Mouse (Mus musculus): ENCODE measurements around the gene Naa16.

- TF ChIP-seq MYOG (IDR thresholded peaks at IDR 0.05; ENCODE audit: control insufficient read depth in 1 of 3, insufficient read depth in 1 of 3, insufficient read length in 2 of 3, low read depth in 2 of 3) (no peak), USF1 (IDR thresholded peaks at IDR 0.05; ENCODE audit: low read depth) (no peak), POLR2A (IDR thresholded peaks at IDR 0.05; ENCODE audit: insufficient read length, low read depth) (no peak), CEBPB (IDR thresholded peaks at IDR 0.05; ENCODE audit: insufficient read depth, poor library complexity, severe bottlenecking) (no peak), POLR2AphosphoS2 (IDR thresholded peaks at IDR 0.05; ENCODE audit: insufficient read length, low read depth) (no peak), MYOD1 (IDR thresholded peaks at IDR 0.05; ENCODE audit: control insufficient read depth in 1 of 3, insufficient read length in 2 of 3, low read depth in 2 of 3) (no peak), MAX (IDR thresholded peaks at IDR 0.05; ENCODE audit: low read depth) (no peak), E2F4 (IDR thresholded peaks at IDR 0.05; ENCODE audit: insufficient read depth) (no peak), TCF12 (IDR thresholded peaks at IDR 0.05; ENCODE audit: insufficient read depth, poor library complexity, severe bottlenecking) (no peak), TCF3 (IDR thresholded peaks at IDR 0.05; ENCODE audit: insufficient read length, low read depth) (no peak), REST (IDR thresholded peaks at IDR 0.05; ENCODE audit: insufficient read depth, insufficient read length) (no peak), SRF (IDR thresholded peaks at IDR 0.05; ENCODE audit: control insufficient read depth, insufficient read length, low read depth) (no peak)
These were observed 112.7 kb downstream of the Naa16 start for GRCm38 (mm10) chr14:79277922-79278321.

All from myocyte (in vitro differentiated cells).